Mouse (Mus musculus) adrenal gland (tissue): ENCODE measurements around the gene Mvk.

Source experiments
- intact Hi-C: fragments of 180-260 bp; cut with DNase I; formaldehyde crosslinking; loops from one replicate; pipeline ENCODE4 v1.15.1; 2025

The Mvk gene

DNA sequence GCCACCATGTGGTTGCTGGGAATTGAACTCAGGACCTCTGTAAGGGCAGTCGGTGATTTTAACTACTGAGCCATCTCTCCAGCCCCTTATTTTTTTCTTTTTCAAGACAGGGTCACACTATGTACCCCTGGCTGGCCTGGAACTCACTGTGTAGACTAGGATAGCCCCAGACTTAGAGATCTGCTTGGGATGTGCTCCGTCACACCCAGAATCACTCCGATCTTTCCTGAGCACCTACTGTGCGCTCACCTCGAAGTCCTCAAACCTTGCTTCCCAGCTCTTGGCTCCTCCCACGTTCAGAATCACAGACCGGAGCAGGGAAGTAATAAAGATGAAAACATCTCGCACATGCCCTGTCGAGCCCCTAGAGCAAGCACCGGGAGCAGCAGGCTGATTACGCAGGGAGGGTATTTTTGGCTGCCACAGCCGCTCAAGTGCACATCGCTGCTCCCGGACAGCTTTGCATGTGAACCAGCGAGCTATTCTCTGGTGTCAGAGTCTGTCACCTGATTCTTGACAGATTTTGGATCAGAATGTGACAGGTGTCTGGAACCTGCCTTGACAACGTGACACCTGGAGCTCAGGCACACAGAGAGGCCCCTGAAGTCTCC, 13.0 kb downstream of the Mvk start:
- intact Hi-C loops = no loop called here

DNA sequence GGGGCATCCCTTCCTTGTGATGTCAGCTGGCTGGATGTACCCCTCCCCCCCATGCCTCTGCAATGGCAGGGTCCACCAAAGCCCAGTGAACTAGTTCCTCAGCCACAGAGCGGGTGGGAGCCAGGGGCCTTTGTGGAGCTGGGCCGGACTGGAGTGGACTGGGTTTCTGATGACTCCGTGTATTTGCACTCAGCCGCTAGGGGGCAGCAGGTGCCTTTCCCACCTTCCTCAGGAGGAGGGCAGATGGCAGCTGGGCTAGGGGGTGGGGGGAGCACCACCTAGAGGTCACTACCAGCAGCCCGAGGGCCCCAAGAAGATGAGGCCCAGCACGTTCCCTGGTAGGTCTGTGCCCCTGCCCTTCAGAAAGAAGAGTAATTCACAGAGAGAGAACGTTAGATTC, 17.2 kb downstream of the Mvk start:
- intact Hi-C loops = loop anchor here (5.0 kb wide), 2 partner anchors 106 to 156 kb away; partner anchors contain the start of gene Fam222a

DNA sequence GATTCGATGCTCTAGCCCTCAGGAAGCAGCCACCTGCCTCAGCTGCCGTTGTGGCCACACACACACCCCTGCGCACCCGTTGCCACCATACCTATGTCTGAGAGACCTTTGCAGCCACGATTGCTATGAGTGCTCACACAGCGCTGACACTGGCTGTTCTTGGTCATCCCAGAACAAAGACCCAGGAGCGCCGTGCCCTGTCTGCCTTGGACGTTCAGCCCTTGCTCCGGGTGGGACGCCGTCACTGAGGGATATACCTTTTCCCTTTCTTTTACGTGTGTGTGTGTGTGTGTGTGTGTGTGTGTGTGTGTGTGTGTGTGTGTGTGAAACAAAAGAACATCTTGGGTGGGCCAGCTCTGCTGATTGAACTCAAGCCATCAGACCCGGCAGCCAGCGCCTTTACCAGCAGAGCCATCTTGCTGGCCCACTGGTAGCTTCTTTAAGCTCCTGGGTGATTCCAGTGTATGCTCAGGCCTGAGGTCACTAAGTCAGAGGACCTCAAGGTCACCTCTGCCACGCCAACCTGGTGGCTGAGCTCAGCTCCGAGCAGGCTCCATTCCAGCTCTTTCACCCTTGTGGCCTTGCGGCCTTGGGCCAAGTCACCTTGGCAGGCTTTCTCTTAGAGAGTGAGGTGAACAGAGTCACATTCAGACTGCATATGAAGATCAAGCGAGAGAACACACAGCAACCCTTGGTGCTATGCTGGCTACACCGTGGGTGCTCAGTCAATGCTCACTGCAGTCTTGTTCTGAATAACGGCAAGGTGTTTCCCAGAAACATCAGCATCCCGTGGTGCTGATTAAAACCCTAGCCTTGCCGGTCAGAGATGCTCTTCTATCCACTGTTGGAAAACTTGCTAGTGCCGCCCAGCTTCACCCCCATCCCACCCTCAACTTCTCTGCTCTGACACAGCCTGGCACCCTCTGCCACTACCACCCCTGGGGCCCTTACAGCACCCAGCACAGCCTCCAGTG, 18.3 kb downstream of the Mvk start:
- intact Hi-C loops = loop anchor here (5.0 kb wide), 2 partner anchors 105 to 155 kb away; partner anchors contain the start of gene Fam222a

DNA sequence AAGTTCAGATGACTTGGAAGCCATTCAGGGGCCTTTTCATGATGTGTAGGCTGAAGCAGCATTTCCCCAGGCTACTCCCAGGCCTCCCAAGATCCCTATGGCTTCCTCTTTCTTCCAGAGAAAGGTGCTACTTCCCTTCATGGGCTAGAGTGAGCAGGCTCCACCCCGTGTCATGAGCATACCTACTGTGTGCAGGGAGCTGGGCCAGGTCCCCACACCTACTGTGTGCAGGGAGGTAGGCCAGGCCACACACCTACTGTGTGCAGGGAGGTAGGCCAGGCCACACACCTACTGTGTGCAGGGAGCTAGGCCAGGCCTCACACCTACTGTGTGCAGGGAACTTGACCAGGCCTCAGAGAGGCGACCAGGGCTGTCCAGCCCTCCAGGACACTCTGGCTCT, 20.5 kb downstream of the Mvk start:
- intact Hi-C loops = loop anchor here (5.0 kb wide), 2 partner anchors 103 to 153 kb away; partner anchors contain the start of gene Fam222a

DNA sequence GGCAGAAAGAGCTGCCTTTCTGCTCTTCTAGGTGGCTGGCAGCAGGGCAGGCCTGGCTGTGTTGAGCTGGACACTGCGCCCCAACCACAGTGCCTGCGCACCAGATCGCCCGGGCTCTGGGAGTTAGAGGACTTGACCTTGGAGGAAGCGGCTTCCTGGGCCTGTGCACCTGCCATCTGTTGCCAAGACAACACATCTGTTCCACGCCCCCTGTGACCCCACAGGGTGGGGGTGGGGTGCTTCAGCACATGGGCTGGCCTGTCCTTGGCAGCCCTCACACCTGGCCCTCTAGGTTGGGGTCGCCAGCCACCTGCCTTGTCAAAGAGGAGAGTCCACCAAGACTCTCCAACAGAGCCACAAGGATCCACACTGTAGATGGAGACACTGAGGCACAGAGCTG, 21.6 kb downstream of the Mvk start:
- intact Hi-C loops = no loop called here

DNA sequence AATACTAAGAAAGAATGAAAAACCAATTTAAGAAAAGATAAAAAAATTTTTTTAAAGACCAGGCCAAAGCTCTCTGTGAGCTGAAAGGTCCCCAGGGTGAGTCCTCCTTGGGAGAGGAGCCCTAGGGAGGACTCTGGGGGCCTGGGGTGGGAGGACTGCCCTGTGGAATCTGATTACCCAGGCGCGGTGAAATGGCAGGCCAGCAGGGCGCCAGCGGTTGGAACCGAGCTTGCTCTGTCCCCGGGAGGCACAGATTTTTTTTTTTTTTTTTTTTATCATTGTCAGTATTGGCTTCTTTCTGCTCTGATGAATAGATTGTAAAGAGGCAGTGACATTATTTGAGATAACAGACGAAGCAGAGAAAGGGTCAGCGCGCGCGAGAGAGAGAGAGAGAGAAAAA, 22.9 kb downstream of the Mvk start:
- intact Hi-C loops = no loop called here

DNA sequence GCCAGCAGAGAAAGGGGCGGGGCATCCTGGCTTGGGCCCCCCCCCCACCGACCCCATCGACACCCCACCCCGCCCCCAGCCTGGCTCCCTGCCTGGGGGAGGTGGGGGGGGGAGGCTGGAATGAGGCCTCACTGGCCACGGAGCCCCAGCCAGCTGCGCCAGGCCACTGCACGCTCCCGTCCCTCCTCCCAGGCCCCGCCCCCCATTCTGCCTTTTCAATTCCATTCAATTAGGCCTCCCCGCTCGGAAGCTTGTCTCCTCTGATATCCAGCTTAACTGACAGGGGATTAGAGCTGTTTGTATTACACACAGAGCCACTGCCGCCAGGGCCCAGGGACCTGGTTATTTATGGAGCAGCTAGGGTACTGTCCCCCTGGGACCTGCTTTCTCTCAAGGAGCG, 23.4 kb downstream of the Mvk start:
- intact Hi-C loops = no loop called here

DNA sequence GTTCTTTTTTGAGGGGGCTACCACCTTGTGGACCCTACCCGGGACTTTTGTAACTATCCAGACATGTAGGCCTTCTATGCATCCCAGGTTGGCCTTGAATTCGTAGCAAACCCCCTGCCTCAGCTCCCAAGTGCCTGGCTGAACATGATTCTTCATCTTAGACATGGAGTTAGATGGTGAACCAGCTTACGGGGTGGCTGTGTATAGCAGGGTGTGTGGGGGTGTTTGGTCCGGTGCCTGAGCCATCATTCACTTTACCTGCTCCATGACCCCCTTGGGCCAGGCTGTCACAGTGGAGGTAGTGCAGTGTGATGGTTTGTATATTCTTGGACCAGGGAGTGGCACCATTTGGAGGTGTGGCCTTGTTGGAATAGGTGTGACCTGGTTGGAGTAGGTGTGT, 23.9 kb downstream of the Mvk start:
- intact Hi-C loops = no loop called here

DNA sequence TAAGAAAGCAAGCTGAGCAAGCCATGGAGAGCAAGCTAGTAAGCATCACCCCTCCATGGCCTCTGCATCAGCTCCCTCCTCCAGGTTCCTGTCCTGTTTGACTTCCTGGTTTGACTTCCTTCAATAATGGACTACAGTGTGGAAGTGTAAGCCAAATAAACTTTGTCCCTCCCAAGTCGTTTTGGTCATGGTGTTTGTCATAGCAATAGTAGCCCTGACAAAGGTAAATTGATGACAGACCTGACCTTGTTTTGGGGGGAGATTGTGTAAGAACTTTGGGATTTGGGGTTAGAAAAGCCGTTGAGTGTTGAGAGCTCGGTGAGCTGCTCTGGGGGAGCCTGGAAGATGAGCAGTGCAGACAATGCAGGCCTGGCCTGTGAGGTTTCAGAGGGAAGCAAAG, 26.3 kb downstream of the Mvk start:
- intact Hi-C loops = no loop called here

DNA sequence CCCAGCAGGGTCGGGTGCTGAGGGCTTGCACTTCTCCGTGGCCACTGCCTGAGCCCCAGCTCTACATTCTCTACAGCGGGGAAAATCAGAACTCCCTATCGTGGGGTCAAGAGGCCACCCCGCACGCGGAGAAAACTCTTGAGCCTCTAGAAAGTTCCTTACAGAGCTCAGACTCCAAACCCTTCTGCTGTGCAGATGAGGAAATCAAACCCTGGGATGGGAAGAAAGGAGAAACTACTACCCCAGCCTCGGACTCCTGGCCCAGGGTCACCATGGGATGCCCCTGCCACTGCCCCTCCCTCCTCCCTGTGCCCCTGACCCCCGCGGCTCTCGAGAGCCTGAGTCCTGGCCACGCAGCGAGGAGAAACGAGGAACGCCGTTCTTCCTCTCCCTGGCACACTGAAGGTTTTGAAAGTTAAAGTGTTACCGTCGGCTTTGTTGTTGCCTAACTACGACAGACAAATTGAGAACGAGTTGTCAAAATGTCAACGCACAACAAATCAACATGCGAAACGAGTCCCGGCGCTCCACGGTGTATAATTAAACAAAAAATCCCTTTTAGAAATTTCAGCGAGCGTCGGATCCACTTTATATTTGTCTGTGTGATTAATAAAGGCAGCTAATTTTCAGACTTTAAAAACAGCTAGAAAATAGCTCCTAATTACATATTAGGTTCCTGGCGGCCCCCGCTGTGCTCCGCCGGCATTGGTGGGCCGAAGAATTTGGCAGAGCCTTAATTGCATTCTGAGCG, 30.8 kb downstream of the Mvk start:
- intact Hi-C loops = no loop called here

DNA sequence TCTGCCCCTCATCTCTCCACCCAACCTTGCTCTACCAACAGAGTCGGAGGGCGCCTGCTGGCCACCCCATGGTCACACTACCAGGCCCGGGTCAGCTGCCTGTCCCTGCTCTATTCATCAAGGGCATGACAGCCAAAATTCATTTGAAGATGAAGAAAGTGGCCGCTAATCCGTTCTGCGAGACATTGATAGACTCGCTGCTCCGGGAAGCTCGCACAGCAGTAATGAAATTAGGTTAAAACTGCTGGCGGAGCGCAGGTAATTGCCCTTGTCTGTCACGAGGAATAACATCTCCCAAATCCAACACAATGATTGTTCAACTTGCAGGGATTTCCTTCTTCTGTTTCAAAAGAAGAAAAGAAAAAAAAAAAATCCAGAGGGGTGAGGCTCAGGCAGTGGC, 34.2 kb downstream of the Mvk start:
- intact Hi-C loops = no loop called here

DNA sequence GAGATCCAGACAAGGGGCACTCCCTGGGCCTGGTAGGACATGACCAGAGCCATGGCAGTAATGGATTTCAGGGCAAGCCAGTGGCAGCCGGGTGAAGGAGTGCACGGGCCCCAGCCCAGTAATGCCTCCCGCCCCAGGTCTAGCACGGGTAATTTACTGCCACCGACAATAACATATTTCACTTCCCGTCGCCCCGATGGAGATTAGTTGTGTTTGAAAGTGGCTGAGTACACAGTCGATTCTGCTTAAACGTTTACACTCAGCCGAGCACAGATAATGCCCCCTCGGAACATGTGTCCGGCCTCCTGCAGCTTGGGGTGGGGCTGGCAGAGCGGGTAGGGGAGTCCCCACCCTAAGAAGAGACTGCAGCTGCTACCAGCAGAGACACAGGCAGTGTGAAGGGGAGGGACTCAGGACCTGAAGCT, 38.5 kb downstream of the Mvk start:
- intact Hi-C loops = no loop called here

DNA sequence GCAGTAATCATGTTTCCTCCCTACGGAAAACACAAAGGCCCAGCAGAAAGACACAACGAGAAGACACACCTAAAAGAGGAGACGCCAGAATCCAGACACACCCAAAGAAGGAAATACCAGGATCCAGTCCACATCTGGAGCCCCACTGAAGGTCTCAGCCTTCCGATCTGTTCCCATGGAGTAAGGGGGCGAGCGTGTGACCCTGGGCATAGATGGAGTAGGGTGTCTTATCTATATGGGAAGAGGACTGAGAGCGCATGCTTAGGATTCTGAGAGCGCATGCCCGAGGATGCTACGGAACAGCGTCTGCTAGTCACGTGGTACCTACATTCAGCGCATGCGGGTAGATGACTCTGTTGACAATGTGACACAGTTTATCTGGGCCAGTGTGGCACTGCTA, 41.6 kb downstream of the Mvk start:
- intact Hi-C loops = no loop called here

DNA sequence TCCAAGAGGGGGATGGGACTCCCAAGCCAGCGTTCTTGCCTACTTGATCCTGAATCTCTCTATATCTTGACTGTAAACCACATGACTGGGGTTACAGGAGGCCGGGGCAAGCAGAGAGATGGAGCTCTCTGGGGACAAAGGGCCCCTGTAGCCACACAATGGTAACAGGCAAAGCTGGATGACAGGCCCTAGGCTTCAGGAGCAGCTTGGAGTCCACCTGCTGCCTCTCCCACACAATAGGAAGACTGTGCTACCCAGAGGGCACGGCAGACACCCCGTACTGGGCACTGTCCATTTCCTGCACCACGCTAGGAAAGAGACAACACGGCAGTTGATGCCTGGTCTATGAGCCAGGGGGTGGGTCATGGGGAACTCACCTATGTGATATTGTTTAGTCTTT, 45.5 kb downstream of the Mvk start:
- intact Hi-C loops = no loop called here

DNA sequence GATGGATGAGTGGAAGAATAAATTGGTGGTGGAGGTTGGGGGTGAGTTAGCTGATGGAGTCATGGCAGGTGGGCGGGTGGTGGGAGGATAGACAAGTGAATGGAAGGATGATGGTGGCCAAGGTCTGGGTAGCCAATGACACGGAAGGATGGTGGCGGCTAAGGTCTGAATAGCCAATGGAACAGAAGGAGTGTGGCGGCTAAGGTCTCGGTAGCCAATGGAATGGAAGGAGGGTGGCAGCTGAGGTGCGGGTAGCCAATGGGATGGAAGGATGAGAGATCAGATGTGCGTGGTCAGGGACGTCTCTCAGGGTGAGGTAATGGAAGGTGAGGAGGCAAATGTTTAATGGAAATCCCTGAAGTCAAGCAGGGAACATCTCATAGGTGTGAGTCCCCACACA, 46.2 kb downstream of the Mvk start:
- intact Hi-C loops = no loop called here

DNA sequence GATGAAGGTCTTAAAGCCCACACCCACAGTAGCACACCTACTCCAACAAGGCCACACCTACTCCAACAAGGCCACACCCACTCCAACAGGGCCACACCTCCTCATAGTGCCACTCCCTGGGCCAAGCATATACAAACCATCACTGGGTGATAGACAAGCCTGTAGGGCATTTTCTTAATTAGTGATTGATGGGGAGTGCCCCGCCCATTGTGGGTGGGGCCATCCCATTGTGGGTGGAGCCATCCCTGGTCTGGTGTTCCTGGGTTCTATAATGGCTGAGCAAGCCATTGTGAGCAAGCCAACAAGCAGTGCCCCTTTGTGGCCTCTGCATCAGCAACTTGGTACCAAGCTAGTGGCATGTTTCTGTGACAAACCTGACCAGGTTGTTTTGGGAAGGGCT, 50.7 kb downstream of the Mvk start:
- intact Hi-C loops = no loop called here

DNA sequence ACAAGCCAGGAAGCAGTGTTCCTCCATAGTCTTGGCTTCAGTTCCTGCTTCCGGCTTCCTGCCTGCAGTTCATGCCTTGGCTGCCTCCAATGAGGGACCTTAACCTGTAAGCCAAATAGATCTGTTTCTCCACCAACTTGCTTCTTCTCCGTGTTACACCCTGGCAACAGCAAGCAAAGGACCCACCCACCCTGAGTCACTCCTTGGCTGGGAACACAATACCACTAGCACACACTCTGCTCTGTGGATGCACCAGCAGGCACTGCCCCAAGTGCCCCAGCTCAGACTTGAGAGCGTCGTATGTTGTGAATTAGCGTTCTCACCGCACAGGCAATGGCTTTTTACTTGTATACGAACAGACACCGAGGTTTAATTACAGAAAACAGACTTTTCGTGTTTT, 57.2 kb downstream of the Mvk start:
- intact Hi-C loops = no loop called here

DNA sequence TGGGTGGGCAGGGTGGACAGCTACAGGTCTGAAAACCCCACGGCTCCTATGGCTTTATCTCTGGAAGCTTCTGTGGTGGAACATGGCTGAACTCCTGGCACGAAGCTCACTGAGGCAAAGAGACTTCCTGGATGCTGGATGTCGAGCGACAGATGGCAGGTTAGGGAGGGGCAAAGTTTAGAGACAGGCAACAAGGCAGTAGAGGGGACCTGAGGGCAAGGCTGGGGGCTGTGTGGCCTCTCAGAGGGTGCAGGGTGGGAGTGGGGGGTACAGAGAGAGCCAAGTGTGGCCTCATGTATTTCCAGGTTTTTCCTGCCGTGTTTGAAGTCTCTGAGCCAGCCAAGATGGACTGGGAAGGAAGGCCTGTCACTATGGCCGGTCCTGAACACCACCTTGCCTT, 60.8 kb downstream of the Mvk start:
- intact Hi-C loops = no loop called here

DNA sequence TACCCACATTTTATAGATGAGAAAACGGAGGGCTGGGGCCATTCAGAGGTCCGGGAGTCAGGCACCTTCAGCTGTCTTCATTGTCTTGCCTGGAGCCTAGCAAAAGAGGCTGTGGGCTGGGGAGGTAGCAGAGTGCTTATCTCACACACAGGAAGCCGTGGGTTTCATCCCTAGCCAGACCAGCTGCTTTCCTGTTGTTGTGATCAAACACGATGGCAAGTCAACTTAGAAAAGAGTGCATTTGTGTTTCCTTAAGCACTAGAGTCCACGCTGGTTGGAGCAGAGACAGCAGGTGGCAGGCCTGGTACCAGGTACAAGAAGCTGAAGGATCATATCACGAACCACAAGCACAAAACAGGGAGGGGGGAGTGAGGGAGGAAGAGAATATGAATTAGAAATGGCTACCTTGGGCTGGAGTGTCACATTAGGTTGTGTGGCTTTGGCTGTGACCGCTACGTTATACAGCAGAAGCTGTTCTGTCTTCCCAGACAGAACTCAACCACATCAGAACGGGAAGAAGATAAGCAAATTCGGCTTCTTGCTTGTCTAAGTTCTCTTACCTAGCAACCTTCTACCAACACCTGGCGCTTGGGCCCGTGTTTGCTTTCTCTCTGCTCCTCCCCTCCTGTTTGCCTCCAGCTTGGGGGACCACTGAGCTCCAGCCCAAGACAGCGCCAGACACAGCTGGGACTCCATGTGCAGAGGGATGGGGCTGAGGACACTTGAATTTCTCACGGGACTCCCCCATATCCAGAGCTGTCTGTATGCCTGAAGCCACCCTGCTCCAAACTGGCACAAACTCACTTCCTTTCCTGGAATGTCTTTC, 61.4 kb downstream of the Mvk start:
- intact Hi-C loops = no loop called here

DNA sequence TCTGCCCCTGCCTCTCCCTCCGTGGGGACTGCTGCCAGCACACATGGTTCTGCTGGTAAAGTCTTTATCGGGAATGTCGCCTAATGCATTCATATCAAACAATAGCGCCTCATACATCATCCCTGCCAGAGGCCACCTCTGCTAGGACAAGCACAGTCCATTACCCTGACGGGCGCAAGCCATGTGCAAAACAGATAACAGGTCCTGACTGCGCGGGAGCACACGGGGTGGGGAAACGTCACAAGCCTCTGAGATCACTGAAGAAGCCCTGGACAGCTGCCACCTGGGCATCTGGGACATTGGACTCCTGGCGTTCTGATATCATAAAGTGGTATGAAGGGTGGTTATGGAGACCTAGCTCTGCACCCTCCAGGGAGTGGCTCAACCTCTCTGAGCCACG, 63.3 kb downstream of the Mvk start:
- intact Hi-C loops = no loop called here

DNA sequence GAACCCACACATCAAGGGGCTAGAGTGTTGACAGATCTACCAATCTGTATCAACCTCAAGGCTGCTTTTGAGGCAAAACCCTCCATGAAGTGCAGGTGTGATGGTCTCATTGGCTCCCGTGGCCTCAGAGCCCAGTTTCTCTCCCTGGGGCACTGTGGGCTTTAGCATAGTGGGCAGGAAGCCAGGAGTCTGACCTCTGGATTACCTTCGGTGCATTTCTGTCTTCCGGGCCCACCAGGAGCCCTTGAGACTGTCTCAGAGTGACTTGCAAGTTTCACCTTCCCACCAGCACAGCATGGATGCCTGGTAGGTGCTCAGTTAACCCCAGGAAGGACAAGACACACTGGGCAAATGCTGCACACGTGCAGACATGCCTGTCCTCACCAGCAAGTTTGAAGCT, 63.9 kb downstream of the Mvk start:
- intact Hi-C loops = no loop called here
